Mouse (Mus musculus) liver, embryonic 14.5 days (tissue): Measurements from ENCODE around the gene Spag8.
A peak's percentile ranks its signal among the peaks of the same experiment; 100 is the strongest.

ENCODE experiments used
- CTCF ChIP-seq: IDR thresholded peaks from 2 replicates; pipeline ENCODE4 v1.5.1; 2016; ENCODE audit warnings: antibody characterized with exemption, low read depth, control low read depth
- EP300 ChIP-seq: IDR thresholded peaks from 2 replicates; pipeline ENCODE4 v1.6.1; 2016; ENCODE audit warnings: antibody characterized with exemption, low read depth

- TF ChIP-seq CTCF (peak; percentile 86), EP300 (no peak)
Observed at GRCm38 (mm10) chr4:43672070-43672469, 18.7 kb upstream of the Spag8 start.
